Comparison of ENCODE assay signal across 8 mouse cellular contexts in genomic region chr9:36796781-36797555, GRCm38 (mm10). TPM values are rescaled to one million over a fixed set of nuclear protein-coding genes. Genes with fewer than 3 reads are reported as not detected.
DNase-seq lines count a peak whose midpoint lies in the region; ATAC-seq and TF ChIP-seq lines count a peak whose summit lies in the region.

Gene Ei24, minus strand, starts transcription at chr9:36797393.

- H3K27ac ChIP-seq in embryonic facial prominence, embryonic 10.5 days (replicated peaks), result peak within 1 kb of the TSS; percentile 93
- peak within 1 kb of the TSS; percentile 62 for H3K27ac ChIP-seq in intestine, postnatal 0 days (ENCODE audit: low read depth, low read length)
- H3K27ac ChIP-seq in midbrain, embryonic 10.5 days (replicated peaks), result peak within 1 kb of the TSS; percentile 95

- peaks cover 8% of the 10 kb centered on the region for H3K36me3 ChIP-seq in embryonic facial prominence, embryonic 10.5 days (replicated peaks)
- H3K36me3 ChIP-seq in intestine, postnatal 0 days (ENCODE audit: control insufficient read depth, insufficient read depth), result no peaks in the 10 kb centered on the region; the same call in 1 of the 2 replicates
- peaks cover 8% of the 10 kb centered on the region for H3K36me3 ChIP-seq in midbrain, embryonic 10.5 days

- under 1% methylated on average over 66 of the region's 66 CpGs for WGBS in embryonic facial prominence, embryonic 10.5 days
- WGBS in intestine, postnatal 0 days, result under 1% methylated on average over 56 of the region's 66 CpGs
- WGBS in midbrain, embryonic 10.5 days, result under 1% methylated on average over 66 of the region's 66 CpGs

- peak within 1 kb of the TSS; percentile 98 for H3K4me3 ChIP-seq in embryonic facial prominence, embryonic 10.5 days
- H3K4me3 ChIP-seq in intestine, postnatal 0 days (ENCODE audit: low read depth, low read length), result peak within 1 kb of the TSS; percentile 97
- peak within 1 kb of the TSS; percentile 95 for H3K4me3 ChIP-seq in midbrain, embryonic 10.5 days

- H3K4me2 ChIP-seq in intestine, postnatal 0 days (replicated peaks; ENCODE audit: low read depth), result peak within 1 kb of the TSS; percentile 74

- no peaks in the 10 kb centered on the region for H3K27me3 ChIP-seq in embryonic facial prominence, embryonic 10.5 days (replicated peaks; ENCODE audit: low read depth, poor library complexity, severe bottlenecking)
- no peaks in the 10 kb centered on the region for H3K27me3 ChIP-seq in intestine, postnatal 0 days (replicated peaks; ENCODE audit: control insufficient read depth, insufficient read depth, low read length)
- H3K27me3 ChIP-seq in midbrain, embryonic 10.5 days (ENCODE audit: low read depth, poor library complexity, severe bottlenecking), result no peaks in the 10 kb centered on the region

- peak; percentile 98 for DNase-seq in adrenal gland, postnatal 14 days
- peak; percentile 95 for DNase-seq in embryonic facial prominence, embryonic 10.5 days (ENCODE audit: low spot score)
- DNase-seq in gonadal fat pad, adult 2 months (ENCODE audit: low read depth), result no peak
- peak; percentile 87 to 92 for DNase-seq in left cerebral cortex, postnatal 36 days (ENCODE audit: low spot score in 2 of 2)
- peak; percentile 92 for DNase-seq in midbrain, embryonic 10.5 days (ENCODE audit: low spot score)
- peak; percentile 81 to 85 for DNase-seq in right cerebral cortex, postnatal 36 days (ENCODE audit: low spot score in 2 of 2)
- DNase-seq in urinary bladder, postnatal 4 days (ENCODE audit: low spot score in 2 of 2), result peak; percentile 90 to 95

- TF ChIP-seq CTCF in intestine, postnatal 0 days (IDR thresholded peaks at IDR 0.05; ENCODE audit: low read depth), result no peak

- peak within 1 kb of the TSS; percentile 94 for H3K9ac ChIP-seq in intestine, postnatal 0 days (ENCODE audit: low read depth, low read length)

- peak; percentile 98 for ATAC-seq in intestine, postnatal 0 days

- H3K4me1 ChIP-seq in embryonic facial prominence, embryonic 10.5 days, result peaks cover 13% of the 10 kb centered on the region
- no peaks in the 10 kb centered on the region for H3K4me1 ChIP-seq in intestine, postnatal 0 days (replicated peaks; ENCODE audit: control insufficient read depth, insufficient read depth, low read length)
- H3K4me1 ChIP-seq in midbrain, embryonic 10.5 days, result peaks cover 28% of the 10 kb centered on the region

- intact Hi-C loops in left cerebral cortex, postnatal 36 days (cut with DNase I), result loop anchor here (5.0 kb wide), 1 partner anchor 35 kb away; no protein-coding TSS in a partner anchor

- H3K9me3 ChIP-seq in embryonic facial prominence, embryonic 10.5 days, result no peaks in the 10 kb centered on the region
- H3K9me3 ChIP-seq in intestine, postnatal 0 days (ENCODE audit: control insufficient read depth), result no peaks in the 10 kb centered on the region
- no peaks in the 10 kb centered on the region for H3K9me3 ChIP-seq in midbrain, embryonic 10.5 days (replicated peaks)

RNA-seq across cellular contexts. Expression of gene Ei24, which starts in this region (rescaled TPM):
- 148 and 151 TPM in 2 replicates for total RNA-seq in adrenal gland, postnatal 14 days (2021)
- polyA plus RNA-seq in embryonic facial prominence, embryonic 10.5 days (2016; fragmentation: Nextera tagmentation; extraction: Ambion mirVana), result 88.4 and 89.9 TPM in 2 replicates
- 72.9 and 82.1 TPM in 2 replicates for polyA plus RNA-seq in gonadal fat pad, adult 2 months (2012; rRNA removed)
- polyA plus RNA-seq in intestine, postnatal 0 days (2015; fragmentation: Nextera tagmentation; extraction: Ambion mirVana), result 60.8 and 61.6 TPM in 2 replicates
- total RNA-seq in left cerebral cortex, postnatal 36 days (2021), result 100 to 1,000 TPM; 116 to 120 TPM
- polyA plus RNA-seq in midbrain, embryonic 10.5 days (2016; fragmentation: Nextera tagmentation; extraction: Ambion mirVana), result 93.0 and 94.2 TPM in 2 replicates
